Mouse (Mus musculus) kidney, adult 2 months (tissue): ENCODE results near the gene Mctp1. TPM values are rescaled to one million over a fixed set of nuclear protein-coding genes. Genes with fewer than 3 reads are reported as not detected.
"Not testable (repeated sequence)": the region's sequence is repeated elsewhere in the genome, so short reads cannot be mapped to it uniquely, and the experiment has no call there.

ENCODE experiments used
- DNase-seq: peaks from one replicate; pipeline ENCODE4 v3.0.0; 2021
- H3K27ac ChIP-seq: fragments of 200-500 bp; 2 replicates; pipeline ENCODE4 v1.5.1; 2012; ENCODE audit warnings: low read depth, low read length, control low read depth, inconsistent platforms; ENCODE audit not compliant: insufficient read depth
- H3K27me3 ChIP-seq: fragments of 200-500 bp; replicated peaks from 2 replicates; pipeline ENCODE4 v1.6.1; 2012; ENCODE audit warnings: mild to moderate bottlenecking, moderate library complexity, low read length, inconsistent platforms; ENCODE audit not compliant: control insufficient read depth, insufficient read depth
- H3K36me3 ChIP-seq: fragments of 200-500 bp; 2 replicates; pipeline ENCODE4 v1.6.1; 2012; ENCODE audit warnings: mild to moderate bottlenecking, moderate library complexity, low read length, inconsistent platforms; ENCODE audit not compliant: control insufficient read depth, insufficient read depth
- H3K4me1 ChIP-seq: fragments of 200-500 bp; 2 replicates; pipeline ENCODE4 v1.6.1; 2011; ENCODE audit warnings: low read length; ENCODE audit not compliant: control insufficient read depth, insufficient read depth
- H3K4me3 ChIP-seq: fragments of 200-500 bp; 2 replicates; pipeline ENCODE4 v1.5.1; 2011; ENCODE audit warnings: mild to moderate bottlenecking, low read depth, low read length, control low read depth; ENCODE audit not compliant: insufficient read depth
- CTCF ChIP-seq: fragments of 200-500 bp; conservative IDR thresholded peaks from 2 replicates; pipeline ENCODE4 v1.5.1; 2011; ENCODE audit warnings: low read depth, mild to moderate bottlenecking, control low read depth, low read length, moderate library complexity, mixed read lengths; ENCODE audit not compliant: insufficient read depth, insufficient read length
- POLR2A ChIP-seq: fragments of 200-500 bp; IDR thresholded peaks from one replicate; pipeline ENCODE4 v1.6.1; 2011; ENCODE audit warnings: low read depth, low read length, control low read depth
- WGBS: fragments of 180-500 bp; shearing (Covaris S2); methylation state at CpG from one replicate; pipeline ENCODE4 v1.1.7; 2018; 5-methylcytosine and 5-hydroxymethylcytosine counted together
- polyA plus RNA-seq: library from polyadenylated mRNA; depleted of rRNA; stranded (reverse); fragments of >200 nt; gene quantifications from 2 replicates; pipeline ENCODE4 v1.2.3, GENCODE M21; 2012; rRNA removed

Mctp1 gene
- 0.14 and 0.30 TPM in 2 replicates for polyA plus RNA-seq

- Histone ChIP-seq H3K4me3 (peak within 1 kb of the TSS; percentile 44), H3K27me3 (peaks cover 1% of the 10 kb centered on the region), H3K27ac (no peak within 1 kb of the TSS), H3K4me1 (no peaks in the 10 kb centered on the region), H3K36me3 (no peaks in the 10 kb centered on the region)
- peak; percentile 38 for DNase-seq
- no peak for TF ChIP-seq POLR2A
- TF ChIP-seq CTCF: no peak
- WGBS: under 1% methylated on average over 62 of the region's 62 CpGs
These were observed at the start of gene Mctp1 for GRCm38 (mm10) chr13:76383972-76384663. Mctp1 (plus strand) TSS chr13:76384535.

GRCm38 (mm10) chr13:76345941-76346340 is 38.4 kb upstream of the Mctp1 start:
- not testable (repeated sequence) for H3K27ac ChIP-seq, H3K27me3 ChIP-seq, H3K36me3 ChIP-seq, DNase-seq, H3K4me3 ChIP-seq, H3K4me1 ChIP-seq
- 88% methylated on average over 21 of the region's 21 CpGs for WGBS

GRCm38 (mm10) chr13:76358720-76359119 is 25.6 kb upstream of the Mctp1 start:
- TF ChIP-seq POLR2A (no peak), CTCF (no peak)
- no peaks in the 10 kb centered on the region for H3K4me1 ChIP-seq
- no peak overlapping the region for H3K27ac ChIP-seq
- DNase-seq: no peak
- H3K4me3 ChIP-seq: no peak overlapping the region
- no peaks in the 10 kb centered on the region for H3K27me3 ChIP-seq
- H3K36me3 ChIP-seq: no peaks in the 10 kb centered on the region

DNA sequence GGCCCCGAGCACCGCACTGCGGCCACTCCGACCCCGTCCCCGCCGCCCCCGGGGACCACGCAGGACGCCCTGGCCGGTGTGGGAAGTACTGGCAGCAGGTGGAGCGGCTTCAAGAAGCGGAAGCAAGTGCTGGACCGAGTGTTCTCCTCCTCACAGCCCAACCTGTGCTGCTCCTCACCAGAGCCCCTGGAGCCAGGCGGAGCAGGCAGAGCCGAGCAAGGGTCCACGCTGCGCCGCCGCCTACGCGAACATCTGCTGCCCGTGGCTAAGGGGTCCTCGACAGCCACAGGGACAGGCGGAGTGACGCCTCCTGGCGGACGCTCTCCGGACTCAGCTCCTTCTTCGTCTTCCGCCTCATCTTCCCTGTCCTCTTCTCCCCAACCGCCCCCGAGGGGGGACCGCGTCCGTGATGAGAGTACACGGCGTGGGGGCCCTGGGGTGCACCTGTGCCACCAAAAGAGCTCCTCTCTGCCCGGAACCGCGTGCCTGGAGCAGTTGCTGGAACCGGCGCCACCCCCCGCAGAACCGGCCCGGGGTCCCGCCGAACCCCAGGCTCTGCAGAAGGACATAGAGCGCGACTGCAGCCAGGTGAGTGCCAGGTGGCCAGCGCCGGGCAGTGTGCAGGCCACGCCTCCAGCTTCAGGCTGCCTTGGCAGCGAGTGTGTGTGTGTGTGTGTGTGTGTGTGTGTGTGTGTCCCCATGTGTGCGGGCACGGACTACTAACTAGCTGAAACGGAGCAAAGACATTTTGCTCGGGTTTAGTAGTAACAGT is 515 bp downstream of the Mctp1 start:
- Histone ChIP-seq H3K4me1 (no peaks in the 10 kb centered on the region), H3K27ac (no peak overlapping the region), H3K4me3 (peak overlapping the region; percentile 44), H3K36me3 (no peaks in the 10 kb centered on the region), H3K27me3 (peaks cover 1% of the 10 kb centered on the region)
- TF ChIP-seq POLR2A (no peak), CTCF (no peak)
- peak; percentile 38 for DNase-seq
- WGBS: 2% methylated on average over 58 of the region's 58 CpGs

GRCm38 (mm10) chr13:76388615-76389014 is 4.3 kb downstream of the Mctp1 start:
- H3K27ac ChIP-seq: no peak overlapping the region
- 68% methylated on average over 3 of the region's 3 CpGs for whole genome bisulfite sequencing
- DNase-seq: no peak
- peaks cover 1% of the 10 kb centered on the region for H3K27me3 ChIP-seq
- H3K4me1 ChIP-seq: no peaks in the 10 kb centered on the region
- H3K4me3 ChIP-seq: no peak overlapping the region
- H3K36me3 ChIP-seq: no peaks in the 10 kb centered on the region
- TF ChIP-seq POLR2A (no peak), CTCF (no peak)

GRCm38 (mm10) chr13:76391920-76392319 is 7.6 kb downstream of the Mctp1 start:
- Histone ChIP-seq H3K27me3 (no peaks in the 10 kb centered on the region), H3K27ac (no peak overlapping the region), H3K4me1 (no peaks in the 10 kb centered on the region), H3K4me3 (no peak overlapping the region), H3K36me3 (no peaks in the 10 kb centered on the region)
- DNase-seq: no peak
- WGBS: 52% methylated on average over 2 of the region's 2 CpGs
- TF ChIP-seq CTCF: no peak

DNA sequence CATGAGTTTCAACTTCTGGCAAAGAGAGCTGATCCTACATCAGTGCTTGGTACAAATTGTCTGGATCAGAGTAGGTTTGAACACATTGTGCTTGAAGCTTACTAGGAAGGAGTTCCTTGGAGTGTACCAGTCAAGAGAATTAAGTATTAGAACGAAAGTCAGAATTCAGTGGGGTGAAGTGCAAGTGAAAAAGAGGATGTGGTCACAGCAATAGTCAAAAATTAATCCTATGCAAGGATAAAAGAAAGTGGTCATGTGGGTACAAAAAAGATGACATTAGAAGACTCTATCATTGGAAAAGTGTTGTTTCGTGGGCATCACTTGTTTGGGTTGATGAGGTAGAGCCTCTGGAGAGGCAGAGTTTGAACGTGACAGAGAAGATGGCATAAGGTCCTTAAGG is 8.8 kb downstream of the Mctp1 start:
- H3K4me1 ChIP-seq: no peaks in the 10 kb centered on the region
- no peaks in the 10 kb centered on the region for H3K27me3 ChIP-seq
- 78% methylated on average over 3 of the region's 3 CpGs for WGBS
- H3K27ac ChIP-seq: no peak overlapping the region
- no peak for DNase-seq
- TF ChIP-seq CTCF: no peak
- no peak for TF ChIP-seq POLR2A
- H3K36me3 ChIP-seq: no peaks in the 10 kb centered on the region
- no peak overlapping the region for H3K4me3 ChIP-seq
